Mouse (Mus musculus) hindbrain, embryonic 11.5 days (tissue): ENCODE measurements around the gene Fbln2. TPM values are rescaled to one million over a fixed set of nuclear protein-coding genes. Genes with fewer than 3 reads are reported as not detected.

Experiments used
- ATAC-seq: fragments of 200-750 bp; cut with Nextera tagmentation; 2 replicates; pipeline ENCODE4 v1.8.0; 2017; ENCODE audit warnings: mild to moderate bottlenecking, moderate TSS enrichment, moderate library complexity; ENCODE audit not compliant: low FRiP score
- DNase-seq: peaks from one replicate; pipeline ENCODE4 v3.0.0-alpha.2; 2015; ENCODE audit warnings: low spot score
- H3K27ac ChIP-seq: fragments of 300-500 bp; sonication (generic); 2 replicates; pipeline ENCODE4 v1.5.1; 2014; ENCODE audit warnings: mild to moderate bottlenecking, low read depth, low read length
- H3K27me3 ChIP-seq: fragments of 300-500 bp; sonication (generic); 2 replicates; pipeline ENCODE4 v1.6.1; 2014; ENCODE audit warnings: mild to moderate bottlenecking, low read length, moderate library complexity, mixed read lengths; ENCODE audit not compliant: control insufficient read depth, insufficient read depth
- H3K36me3 ChIP-seq: fragments of 300-500 bp; sonication (generic); 2 replicates; pipeline ENCODE4 v1.6.1; 2014; ENCODE audit warnings: mild to moderate bottlenecking, low read length, moderate library complexity, mixed read lengths; ENCODE audit not compliant: control insufficient read depth, insufficient read depth
- H3K4me1 ChIP-seq: fragments of 300-500 bp; sonication (generic); replicated peaks from 2 replicates; pipeline ENCODE4 v1.6.1; 2014; ENCODE audit warnings: low read length, mixed read lengths; ENCODE audit not compliant: control insufficient read depth, insufficient read depth
- H3K4me2 ChIP-seq: fragments of 300-500 bp; sonication (generic); replicated peaks from 2 replicates; pipeline ENCODE4 v1.6.1; 2014; ENCODE audit warnings: mild to moderate bottlenecking, low read depth, low read length
- H3K4me3 ChIP-seq: fragments of 300-500 bp; sonication (generic); 2 replicates; pipeline ENCODE4 v1.5.1; 2014; ENCODE audit warnings: low read depth, low read length
- H3K9ac ChIP-seq: fragments of 300-500 bp; sonication (generic); 2 replicates; pipeline ENCODE4 v1.6.1; 2014; ENCODE audit warnings: low read depth, low read length
- H3K9me3 ChIP-seq: fragments of 300-500 bp; sonication (generic); 2 replicates; pipeline ENCODE4 v1.6.1; 2016; ENCODE audit warnings: low read length; ENCODE audit not compliant: control insufficient read depth
- WGBS: fragments of 180-500 bp; shearing (Covaris S2); extraction: QIAGEN DNeasy Blood & Tissue Kit; methylation state at CpG from one replicate; pipeline ENCODE4 v1.1.7; 2014; 5-methylcytosine and 5-hydroxymethylcytosine counted together
- polyA plus RNA-seq: library from polyadenylated mRNA; unstranded; fragments of >200 nt; fragmentation: Nextera tagmentation; extraction: Ambion mirVana; gene quantifications from 2 replicates; pipeline ENCODE4 v1.2.1, GENCODE M21; 2014

Fbln2 gene
- polyA plus RNA-seq, 1 experiment from 2014 or later, result 36.5 TPM

DNA sequence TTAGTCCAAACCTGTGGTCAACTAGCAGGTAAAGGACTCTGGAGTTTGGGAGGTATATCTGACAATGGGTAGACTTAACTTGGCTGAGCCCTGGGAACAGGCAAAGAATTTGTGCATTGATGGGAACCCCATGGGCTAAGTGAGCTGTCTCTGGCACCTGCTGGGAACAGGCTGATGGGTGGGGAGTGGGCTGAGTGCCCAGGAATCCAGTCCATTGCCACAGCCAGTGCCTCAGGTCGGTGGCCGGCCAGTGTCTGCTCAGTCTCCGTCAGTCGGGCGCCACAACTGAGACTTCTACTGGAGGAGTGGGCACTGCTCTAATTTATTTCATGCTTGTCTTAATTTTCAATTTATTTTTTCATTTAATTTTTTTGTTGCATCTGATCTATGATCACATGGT lies 98.9 kb downstream of the Fbln2 start:
- no peak for ATAC-seq
- Histone ChIP-seq H3K9ac (no peak overlapping the region), H3K9me3 (no peaks in the 10 kb centered on the region), H3K27me3 (no peaks in the 10 kb centered on the region), H3K4me3 (no peak overlapping the region), H3K27ac (no peak overlapping the region), H3K36me3 (no peaks in the 10 kb centered on the region), H3K4me2 (no peak overlapping the region), H3K4me1 (no peaks in the 10 kb centered on the region)
- 94% methylated on average over 5 of the region's 5 CpGs for WGBS
- no peak for DNase-seq

DNA sequence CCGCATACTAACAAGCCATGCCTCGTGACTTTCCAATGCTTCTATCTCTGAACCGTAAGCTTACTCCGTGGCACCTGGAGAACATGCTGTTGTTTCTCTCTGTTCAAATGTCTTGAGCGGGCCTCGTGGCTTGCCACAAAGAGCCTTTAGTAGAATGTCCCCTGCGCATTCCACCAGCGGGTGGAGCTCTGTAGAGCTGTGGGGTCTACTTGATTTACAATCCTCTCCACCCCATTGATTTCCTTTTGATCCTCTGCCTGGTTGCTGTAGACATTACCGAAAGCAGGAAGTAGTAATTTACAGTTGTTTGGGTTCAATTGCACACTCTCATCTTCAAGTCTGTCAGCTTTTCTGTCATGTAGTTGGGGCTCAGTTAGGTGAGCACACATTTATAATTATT lies 100.2 kb downstream of the Fbln2 start:
- Histone ChIP-seq H3K9me3 (no peaks in the 10 kb centered on the region), H3K9ac (no peak overlapping the region), H3K4me1 (no peaks in the 10 kb centered on the region), H3K4me3 (no peak overlapping the region), H3K36me3 (no peaks in the 10 kb centered on the region), H3K27ac (no peak overlapping the region), H3K4me2 (no peak overlapping the region), H3K27me3 (no peaks in the 10 kb centered on the region)
- DNase-seq (no peak), ATAC-seq (no peak)
- WGBS, result 71% methylated on average over 9 of the region's 9 CpGs

Other genes starting within 250 kb of the Fbln2 start
- gene Iqsec1, start 223.8 kb upstream of the Fbln2 start, polyA plus RNA-seq, result 18.5 and 22.4 TPM in 2 replicates
- 11.9 and 12.3 TPM in 2 replicates for gene Nup210, start 95.6 kb upstream of the Fbln2 start, polyA plus RNA-seq
- 13.2 and 14.5 TPM in 2 replicates for gene Hdac11, start 55.8 kb upstream of the Fbln2 start, polyA plus RNA-seq
- 7.6 and 10.3 TPM in 2 replicates for gene Wnt7a, start 198.9 kb downstream of the Fbln2 start, polyA plus RNA-seq